Mouse (Mus musculus) monocyte, adult 2 months (primary cell): Measurements from ENCODE around the gene Ccdc172.

Source experiments
- DNase-seq, 2 experiments: peaks; one replicate each; pipeline ENCODE4 v3.0.0; 2022; ENCODE audit warnings: low spot score in 2 of 2, low read depth in 1 of 2

The Ccdc172 gene

DNA sequence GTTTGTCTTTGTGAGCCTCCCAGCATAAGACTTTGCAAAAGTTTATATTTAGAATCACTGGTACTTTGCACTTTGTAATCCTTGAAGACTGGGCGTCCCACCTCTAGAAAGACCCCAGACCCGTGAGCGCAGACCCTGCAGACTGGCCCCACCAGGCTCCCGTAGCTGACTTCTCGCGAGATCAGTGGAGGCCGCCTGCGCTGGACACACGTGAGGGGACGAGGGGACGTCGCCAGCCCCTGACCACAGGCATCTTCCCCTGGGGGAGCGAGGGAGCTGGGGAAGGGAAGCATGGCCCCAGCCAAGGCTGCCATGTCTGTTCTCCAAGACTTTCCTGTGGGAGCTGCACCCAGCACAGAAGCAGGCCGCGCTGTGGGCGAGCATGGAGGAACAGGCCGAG lies at the start of gene Ccdc172:
Ccdc172 (plus strand) TSS at position 176 of the 400 bp plus-strand sequence.
- DNase-seq, result no peak

- no peak for DNase-seq
Observed at GRCm38 (mm10) chr19:58463755-58464154, 48.0 kb upstream of the Ccdc172 start.

DNA sequence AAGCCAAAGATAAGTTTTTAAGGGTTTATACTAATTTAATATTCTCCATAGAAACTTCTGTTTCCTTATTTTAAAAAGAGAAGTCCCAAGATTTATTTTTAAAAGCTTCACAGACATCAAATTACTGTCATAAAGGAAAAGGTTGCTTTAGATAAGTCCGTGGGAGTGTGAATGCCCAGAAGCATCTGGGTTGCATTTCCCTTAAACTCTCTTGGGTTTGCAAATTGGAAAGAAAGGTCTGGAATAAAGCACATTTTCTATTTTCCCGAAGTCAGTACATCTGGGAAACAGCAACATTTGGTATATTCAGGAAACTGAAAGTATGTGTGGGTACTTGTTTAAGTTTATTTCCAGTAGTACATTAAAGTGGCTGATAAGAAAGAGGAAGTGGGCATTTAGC lies 43.5 kb upstream of the Ccdc172 start:
- DNase-seq, result no peak

DNA sequence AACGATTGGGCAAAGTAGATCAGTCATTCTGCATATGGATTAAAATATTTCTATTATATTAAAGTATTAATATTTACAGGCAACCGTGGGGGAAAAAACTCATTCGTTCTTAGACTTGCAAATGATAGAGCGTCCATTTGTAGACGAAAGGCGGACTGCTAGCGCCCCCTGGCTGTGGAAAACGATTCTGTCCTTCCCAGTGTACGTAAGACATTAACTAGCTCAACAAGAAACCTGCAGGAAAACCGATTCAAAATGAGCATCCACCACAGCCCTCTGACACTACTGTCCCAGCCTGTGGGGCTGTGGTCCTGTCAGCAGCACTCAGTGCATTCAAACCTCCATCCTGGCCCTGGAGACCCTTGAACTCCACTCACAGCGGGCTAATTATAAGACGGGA lies 42.4 kb upstream of the Ccdc172 start:
- DNase-seq, result peak in 1 of 2 experiments; percentile 56

DNA sequence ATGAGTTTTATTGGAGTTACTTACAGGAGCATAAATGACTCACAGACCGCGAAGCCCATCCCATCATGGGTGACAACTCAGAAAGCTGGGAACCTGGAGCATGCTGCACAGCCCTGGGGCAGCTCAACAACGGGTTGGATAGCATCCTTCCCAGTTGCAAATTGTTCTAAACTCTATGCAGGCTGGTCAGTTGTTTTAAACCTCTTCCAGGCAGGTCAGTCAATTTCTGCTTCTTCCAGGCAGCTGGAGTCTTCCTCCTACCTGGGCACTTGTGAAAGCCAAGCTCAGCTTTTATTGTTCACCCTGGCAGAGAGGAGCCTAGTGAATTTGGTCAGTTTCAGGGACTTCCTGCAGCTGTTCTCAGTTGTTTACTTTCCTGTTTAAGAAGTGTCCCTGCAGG lies 37.5 kb upstream of the Ccdc172 start:
- DNase-seq, result no peak

GRCm38 (mm10) chr19:58482373-58482977 lies 29.3 kb upstream of the Ccdc172 start:
- no peak for DNase-seq

- DNase-seq, result no peak
Observed at GRCm38 (mm10) chr19:58486686-58487085, 25.1 kb upstream of the Ccdc172 start.

DNA sequence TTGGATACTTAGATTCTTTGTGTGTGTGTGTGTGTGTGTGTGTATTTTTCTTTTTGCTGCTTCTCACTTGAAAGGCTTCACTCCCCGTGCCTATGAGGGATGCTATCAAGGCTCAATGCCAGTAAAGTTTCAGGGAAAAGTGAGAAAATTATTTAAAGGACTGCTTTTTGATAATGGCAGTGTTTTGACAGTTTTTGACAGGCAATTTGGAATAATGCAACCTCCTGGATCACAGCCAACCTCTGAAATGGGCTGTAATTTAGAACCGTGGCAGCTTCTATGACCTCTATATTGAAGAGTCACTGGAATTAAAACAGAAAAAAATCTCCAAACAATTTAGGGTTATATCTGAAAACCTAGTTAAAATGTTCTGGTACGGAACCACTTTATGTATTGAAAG lies 14.7 kb upstream of the Ccdc172 start:
- DNase-seq, result no peak

DNA sequence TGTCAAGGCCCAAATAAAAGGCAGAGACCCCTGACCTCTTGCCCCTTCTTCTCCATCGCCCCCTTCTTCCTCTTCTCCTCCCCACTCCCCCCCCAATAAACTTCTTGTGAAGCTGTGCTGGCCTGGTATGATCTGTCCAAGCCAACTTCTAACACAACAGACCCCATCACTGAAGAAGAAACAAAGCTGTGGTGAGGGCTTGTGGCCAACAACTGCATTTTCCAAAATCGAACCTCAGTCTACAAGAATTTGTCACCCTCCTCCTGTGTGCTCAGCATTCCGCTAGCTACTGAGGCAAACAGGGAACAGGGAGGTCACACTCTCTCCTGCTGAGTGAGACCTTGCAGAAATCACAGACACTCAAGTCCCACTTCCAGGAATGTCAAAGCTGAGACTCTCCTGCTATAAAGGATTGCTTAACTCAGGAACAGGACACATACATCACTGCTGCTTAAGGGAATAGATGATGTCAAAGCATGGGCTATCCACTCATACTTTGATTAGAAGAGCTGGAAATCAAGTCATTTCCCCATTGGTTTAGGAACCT lies 12.3 kb upstream of the Ccdc172 start:
- no peak for DNase-seq

- no peak for DNase-seq
Observed at GRCm38 (mm10) chr19:58500049-58500448, 11.7 kb upstream of the Ccdc172 start.

DNA sequence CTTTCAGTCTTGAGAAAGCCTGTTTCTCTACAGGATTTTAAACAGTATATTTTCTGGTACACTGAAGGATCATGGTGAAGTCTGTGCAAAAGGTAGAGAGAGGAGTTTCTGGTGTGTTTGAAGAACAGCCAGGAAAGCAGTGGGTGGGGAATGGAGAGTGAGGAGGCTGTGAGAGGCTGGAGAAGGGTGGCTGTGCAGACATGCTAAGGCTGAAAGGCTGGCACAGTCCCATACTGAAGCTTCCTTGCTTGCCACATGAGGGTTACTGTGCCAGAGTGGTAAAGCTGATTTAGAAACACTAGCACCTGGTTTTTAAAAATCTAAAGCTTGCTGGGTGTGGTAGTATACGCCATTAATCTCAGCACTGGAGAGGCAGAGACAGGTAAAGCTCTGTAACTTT lies 9.9 kb downstream of the Ccdc172 start:
- no peak for DNase-seq

- no peak for DNase-seq
Observed at GRCm38 (mm10) chr19:58523736-58524394, 12.1 kb downstream of the Ccdc172 start.

DNA sequence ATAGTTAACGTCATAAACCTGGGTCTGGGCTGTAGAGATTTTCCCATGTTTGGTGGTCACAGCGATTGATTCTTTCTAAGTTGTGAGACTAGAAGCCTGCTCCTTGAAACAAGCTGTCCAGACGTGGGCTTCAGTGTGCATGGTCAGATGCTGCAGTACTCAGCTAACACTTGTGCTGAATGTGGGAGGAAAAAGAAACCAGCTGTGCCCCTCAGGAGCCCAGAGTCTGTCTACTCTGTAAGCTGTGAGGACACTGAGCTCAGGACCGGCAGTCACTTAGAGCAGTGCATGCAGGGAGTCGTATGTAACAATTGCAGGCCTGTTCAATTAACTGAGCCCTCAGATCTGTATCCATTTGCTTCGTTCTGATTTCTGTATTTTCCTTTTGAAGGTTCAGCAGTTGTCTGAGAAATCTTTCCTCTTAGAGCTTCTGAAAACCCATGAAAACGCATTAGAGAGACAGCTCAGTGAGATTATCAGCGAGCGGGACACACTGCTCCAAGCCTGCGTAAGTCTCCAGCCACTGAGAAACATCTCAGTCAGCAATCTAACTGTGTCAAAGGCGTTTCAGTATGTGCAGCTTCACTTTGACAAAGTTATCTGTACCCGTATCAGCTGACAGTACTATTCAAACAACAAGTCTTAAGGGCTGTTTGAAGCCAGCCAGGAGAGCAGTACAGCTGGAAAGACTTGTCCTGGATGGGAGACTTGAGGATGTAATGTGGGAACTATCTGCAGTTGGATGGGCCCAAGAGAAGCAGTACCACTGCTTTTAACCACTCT lies 13.9 kb downstream of the Ccdc172 start:
- DNase-seq, result no peak

- no peak for DNase-seq
Observed at GRCm38 (mm10) chr19:58533077-58533476, 21.3 kb downstream of the Ccdc172 start.

DNA sequence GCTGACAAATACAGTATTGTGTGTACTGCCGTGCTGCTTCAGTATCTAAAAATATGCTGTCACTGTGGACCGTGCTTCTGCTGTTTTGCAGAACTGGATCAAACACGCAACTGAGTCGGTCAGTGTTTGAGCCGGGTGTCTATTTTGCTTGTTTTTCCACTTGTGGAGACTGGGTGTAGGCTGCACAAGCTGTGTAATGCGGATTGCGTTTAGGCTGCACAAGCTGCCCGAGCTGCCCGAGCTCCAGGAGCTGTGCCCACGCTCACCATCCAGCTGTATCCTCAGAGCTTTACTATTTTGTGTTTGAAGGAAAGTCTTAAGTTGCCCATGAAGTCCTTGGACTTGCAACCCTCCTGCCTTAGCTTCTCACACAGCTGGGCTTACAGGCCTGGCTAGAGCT lies 24.9 kb downstream of the Ccdc172 start:
- no peak for DNase-seq

DNA sequence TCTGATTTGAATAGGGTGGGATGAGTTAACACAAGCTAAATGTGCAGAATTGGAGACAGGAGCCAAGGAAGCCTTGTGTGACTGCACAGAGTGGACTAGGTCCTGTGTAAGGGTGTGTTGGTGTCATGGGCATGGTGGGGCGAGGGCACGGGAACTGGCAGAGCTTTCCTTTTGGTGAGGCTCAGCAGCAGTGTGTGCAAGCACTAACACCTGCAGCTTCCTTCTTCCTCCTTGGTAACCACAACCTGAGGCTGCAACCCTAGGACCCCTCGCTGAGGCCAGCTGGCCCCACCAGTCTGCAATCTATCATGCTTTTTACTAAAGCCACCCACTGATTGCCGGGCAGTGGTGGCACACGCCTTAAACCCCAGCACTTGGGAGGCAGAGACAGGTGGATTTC lies 28.6 kb downstream of the Ccdc172 start:
- DNase-seq, result no peak

GRCm38 (mm10) chr19:58548367-58548766 lies 36.6 kb downstream of the Ccdc172 start:
- no peak for DNase-seq

DNA sequence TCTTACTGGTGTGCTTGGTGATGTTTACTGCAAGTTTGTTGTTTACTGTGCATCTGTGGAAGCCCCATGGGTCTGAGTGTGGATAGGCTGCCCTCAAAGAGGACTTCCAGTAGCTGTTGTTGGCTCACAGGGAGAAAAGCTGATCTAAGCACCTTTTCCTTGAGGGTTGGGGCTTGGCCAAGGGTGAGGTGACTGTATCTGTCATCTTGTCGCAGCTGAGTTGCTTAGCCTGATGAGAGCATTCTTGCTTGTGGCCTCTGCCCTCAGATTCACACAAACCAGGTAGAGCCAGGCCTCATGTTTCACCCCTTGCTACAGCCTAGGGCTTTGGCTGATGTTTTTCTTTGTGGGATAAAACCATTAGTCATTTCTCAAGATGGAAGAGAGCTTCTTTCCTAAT lies 38.7 kb downstream of the Ccdc172 start:
- no peak for DNase-seq

DNA sequence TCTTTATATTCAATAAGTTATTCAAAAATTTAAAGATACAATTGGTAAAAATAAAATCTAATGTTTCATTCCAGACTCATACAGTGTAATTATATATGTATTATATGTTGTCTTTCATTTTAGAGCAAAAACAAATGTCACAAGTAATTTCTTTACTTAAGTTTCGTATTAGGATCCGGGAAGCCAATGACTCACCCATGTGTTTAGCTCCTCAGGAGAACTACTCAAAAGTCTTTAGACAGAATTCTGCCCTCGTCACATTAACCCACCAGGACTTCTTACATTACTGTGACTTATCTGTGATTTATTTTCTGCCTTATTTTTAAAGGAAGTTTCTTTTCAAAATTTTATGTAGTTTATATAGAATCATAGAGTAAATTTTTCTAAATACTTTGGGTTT lies 39.1 kb downstream of the Ccdc172 start:
- no peak for DNase-seq

- DNase-seq, result no peak
Observed at GRCm38 (mm10) chr19:58554974-58555373, 43.2 kb downstream of the Ccdc172 start.

DNA sequence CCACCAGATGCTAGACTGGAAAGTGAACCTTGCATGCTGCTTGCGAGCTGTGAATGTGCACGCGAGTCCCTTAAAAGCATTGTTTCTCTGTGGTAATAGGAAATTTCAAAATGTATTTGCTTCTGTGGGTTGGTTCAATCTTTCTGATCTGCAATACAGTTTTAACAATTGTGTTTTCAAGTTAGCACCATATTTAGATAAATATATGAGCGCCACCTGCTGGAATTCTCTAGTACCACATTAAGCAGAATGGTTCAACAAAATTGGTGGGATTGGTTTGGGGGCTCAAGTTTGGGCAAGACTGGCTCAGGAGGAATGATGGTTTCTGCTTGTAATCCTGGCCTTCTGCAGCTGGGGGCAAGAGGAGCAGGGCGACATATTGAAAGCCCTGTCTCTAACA lies 46.6 kb downstream of the Ccdc172 start:
- DNase-seq, result no peak

DNA sequence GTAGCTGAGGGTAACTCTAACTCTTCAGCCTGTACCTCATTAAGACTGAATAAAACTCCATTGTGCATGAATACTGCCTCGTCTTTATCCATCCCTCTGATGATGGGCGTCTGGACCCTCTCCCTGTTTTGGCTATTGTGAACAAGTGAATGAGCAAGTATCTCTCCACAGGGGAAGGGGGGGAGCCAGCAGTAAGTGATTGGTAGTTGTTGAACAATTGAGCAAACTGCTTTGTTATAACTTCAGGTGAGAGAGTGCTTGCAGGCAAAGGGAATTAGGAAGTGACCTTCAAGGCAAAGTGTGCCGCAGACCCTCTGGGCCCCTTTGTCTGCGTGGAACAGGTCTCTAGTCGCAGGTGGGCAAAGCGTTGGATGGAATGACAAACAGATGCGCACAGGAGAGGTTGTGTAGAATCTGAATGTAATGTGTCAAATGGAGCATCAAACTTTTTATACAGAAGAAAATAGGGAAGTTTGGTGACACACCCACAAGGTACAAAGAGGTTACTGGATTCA lies 50.6 kb downstream of the Ccdc172 start:
- no peak for DNase-seq
